Mouse (Mus musculus): ENCODE data around the gene Prune2.

DNA sequence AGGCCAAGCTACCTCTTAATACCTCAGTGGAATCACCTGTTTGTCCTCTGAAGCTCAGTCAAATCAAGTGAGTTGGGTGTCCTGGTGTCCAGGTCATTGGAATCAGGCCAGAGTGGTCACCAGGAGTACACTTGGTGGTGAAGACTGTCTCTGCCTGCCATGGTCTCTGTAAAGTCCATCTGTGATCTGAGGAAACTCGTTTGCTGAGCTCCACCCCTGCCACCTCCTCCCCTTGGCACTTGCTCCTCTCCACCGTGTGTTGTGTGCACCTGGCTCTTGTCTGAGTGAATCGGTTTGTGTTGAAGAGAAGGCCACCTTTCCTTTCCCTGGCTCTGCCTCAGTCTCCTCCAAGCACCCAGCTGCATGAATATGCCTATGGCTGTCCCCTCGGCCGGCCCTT lies 238.8 kb downstream of the Prune2 start:
- TF ChIP-seq CTCF (IDR thresholded peaks at IDR 0.05; ENCODE audit: control insufficient read depth, insufficient read depth, low read length) (no peak), POLR2A (IDR thresholded peaks at IDR 0.05; ENCODE audit: borderline replicate concordance, control insufficient read depth, low read depth, low read length) (no peak)

Measured in bone marrow, adult 2 months (tissue).